Mouse (Mus musculus) mesoderm, embryonic 11.5 days (tissue): ENCODE measurements around the gene Tinf2.

Source experiments
- DNase-seq: peaks from one replicate; pipeline ENCODE4 v3.0.0-alpha.2; 2012; ENCODE audit warnings: low read depth, low spot score

The Tinf2 gene

GRCm38 (mm10) chr14:55637795-55638194 lies 43.8 kb downstream of the Tinf2 start, which contains the start of gene Gm49378:
Gm49378 (minus strand) TSS chr14:55637895.
- DNase-seq, result no peak

- peak; percentile 90 for DNase-seq
These were observed 46.1 kb downstream of the Tinf2 start, which contains the start of gene Ipo4 for GRCm38 (mm10) chr14:55635523-55636007. Ipo4 (minus strand) TSS chr14:55635957.

- peak; percentile 25 for DNase-seq
These were observed 46.6 kb downstream of the Tinf2 start for GRCm38 (mm10) chr14:55634874-55635522.

GRCm38 (mm10) chr14:55629312-55629711 lies 52.3 kb downstream of the Tinf2 start:
- peak; percentile 24 for DNase-seq

- no peak for DNase-seq
These were observed 53.4 kb downstream of the Tinf2 start for GRCm38 (mm10) chr14:55628077-55628827.
